Mouse (Mus musculus) adrenal gland, adult 2 months (tissue): ENCODE measurements around the gene Arhgap11a. TPM values are rescaled to one million over a fixed set of nuclear protein-coding genes. Genes with fewer than 3 reads are reported as not detected.

ENCODE experiments used
- DNase-seq: peaks from one replicate; pipeline ENCODE4 v3.0.0; 2021
- polyA plus RNA-seq: library from polyadenylated mRNA; depleted of rRNA; stranded (reverse); fragments of >200 nt; gene quantifications from 2 replicates; pipeline ENCODE4 v1.2.3, GENCODE M21; 2012; rRNA removed
- total RNA-seq, 2 experiments: library from RNA; stranded (reverse); gene quantifications; 2 replicates each; pipeline ENCODE4 v1.2.3; 2021

The Arhgap11a gene
- total and polyA plus RNA-seq, 3 experiments: 0.13 to 2.2 (median 2.1) TPM

DNA sequence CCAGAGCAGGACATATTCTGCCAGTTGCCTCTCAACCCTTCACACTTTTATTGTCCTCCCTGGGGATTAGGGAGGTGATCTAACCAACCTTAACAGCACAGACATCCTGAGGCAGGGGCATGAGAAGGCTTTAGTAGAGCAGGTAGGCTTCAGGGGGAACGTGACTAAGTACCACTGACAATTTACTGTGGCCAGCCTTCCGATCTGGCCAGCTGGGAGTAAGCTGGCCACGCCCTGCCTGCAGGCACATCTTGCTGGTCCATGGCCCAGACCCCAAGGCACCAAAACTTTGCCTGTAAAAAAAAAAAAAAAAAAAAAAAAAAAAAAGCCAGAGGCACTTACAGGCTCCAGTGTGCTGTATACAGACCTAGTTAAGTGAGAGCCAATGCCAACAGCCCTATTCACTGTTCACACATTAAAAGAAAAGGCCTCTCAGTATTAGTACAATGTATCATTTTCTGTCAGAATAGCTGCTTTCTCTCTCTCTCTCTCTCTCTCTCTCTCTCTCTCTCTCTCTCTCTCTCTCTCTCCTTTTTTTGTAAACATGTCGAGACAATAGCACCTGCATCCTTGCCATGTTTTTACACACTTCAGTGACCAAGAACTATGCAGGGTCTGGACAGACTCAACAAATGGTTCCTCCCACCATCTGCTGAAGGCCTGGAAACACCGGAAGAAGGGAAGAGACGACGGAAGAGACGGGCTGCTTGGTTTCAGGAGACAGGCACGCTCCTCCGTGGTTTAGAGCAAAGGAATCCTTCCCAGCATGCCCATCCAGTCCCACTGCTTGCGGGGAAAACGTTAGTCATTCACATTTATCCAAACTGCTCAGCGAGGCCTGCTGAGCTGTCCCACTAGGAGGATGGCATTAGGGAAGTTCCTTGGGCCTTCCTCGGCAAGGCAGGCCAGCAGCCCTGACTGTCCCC, 30.5 kb downstream of the Arhgap11a start:
- DNase-seq: no peak

DNA sequence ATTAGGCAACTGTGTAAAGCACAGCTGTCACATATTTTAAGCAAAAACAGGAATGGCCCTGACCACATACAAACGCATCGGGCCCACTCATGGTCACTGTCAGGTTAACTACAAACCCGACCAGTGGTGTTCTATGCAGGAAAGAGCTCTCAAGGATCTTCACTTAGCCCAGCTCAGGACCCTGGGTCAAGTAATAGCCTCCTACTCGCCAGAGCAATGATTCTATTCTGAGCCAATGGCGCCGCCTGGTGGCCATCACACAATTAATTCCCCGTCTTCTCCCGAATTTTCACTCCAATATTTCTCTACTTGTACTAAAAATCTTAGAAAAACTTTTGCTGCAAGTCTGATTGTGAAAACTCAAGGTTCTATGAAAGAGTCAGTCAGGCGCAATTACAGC, 40.8 kb downstream of the Arhgap11a start:
- DNase-seq: peak; percentile 74

- peak; percentile 76 for DNase-seq
Measured at GRCm38 (mm10) chr2:113806851-113807577, 41.4 kb downstream of the Arhgap11a start.

DNA sequence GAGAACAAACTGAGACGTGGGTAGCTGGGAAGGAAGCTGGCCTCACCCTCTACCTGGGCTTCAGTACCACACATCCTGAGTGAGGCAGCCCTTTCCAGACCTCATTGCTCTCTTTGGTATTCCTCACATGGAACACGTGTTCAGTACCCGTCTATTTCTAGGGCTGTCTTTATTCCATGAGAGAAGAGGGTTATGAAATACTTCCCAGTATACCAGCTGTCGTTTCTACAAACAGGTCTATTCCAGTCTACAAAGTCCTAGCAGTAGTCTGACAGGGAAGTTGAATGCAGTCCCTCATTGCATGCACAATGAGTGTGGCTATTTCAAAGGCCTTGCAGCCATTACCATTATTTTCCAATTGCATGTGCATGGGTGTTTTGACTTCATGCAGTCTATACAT, 42.7 kb downstream of the Arhgap11a start:
- DNase-seq: no peak

- DNase-seq: no peak
Measured at GRCm38 (mm10) chr2:113803753-113804152, 44.7 kb downstream of the Arhgap11a start.

DNA sequence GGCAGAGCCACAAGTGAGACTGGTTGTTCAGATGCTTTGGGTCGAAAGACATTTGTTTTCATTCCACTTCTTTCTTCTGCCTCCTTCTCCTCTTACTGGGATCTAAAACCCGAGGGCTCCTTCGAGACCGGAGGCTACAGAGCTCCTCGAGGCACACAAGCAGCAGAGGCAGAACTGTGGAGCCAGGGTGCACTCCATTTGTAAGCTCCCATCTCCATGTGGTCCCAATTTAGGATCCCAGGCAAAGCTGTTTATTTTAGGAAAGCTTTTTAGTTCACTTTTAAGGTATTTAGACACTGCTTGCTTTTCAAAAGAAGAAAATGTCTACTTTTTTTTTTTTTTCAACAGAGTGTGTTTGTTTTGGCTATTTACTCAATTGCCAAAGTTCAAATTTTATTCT, 47.6 kb downstream of the Arhgap11a start:
- no peak for DNase-seq

DNA sequence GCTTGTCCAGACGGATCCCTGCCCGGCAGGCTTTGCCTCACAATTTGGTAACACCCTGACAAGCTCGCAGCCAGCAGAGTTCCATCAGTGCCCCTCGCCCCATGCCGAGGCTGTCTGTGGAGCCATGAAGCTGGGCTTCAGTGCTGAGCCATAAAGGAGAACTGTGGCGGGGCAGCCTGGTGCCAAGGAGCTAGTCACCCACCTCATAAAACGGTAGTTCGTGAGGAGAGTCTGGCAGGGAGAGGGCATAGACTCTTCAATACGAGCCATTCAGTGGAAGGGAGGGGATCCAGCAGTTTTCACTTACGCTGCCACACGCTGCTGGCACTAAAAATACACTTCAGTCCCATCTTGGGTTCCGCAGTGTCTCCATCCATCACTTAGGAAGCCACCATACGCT, 49.9 kb downstream of the Arhgap11a start:
- DNase-seq: no peak

DNA sequence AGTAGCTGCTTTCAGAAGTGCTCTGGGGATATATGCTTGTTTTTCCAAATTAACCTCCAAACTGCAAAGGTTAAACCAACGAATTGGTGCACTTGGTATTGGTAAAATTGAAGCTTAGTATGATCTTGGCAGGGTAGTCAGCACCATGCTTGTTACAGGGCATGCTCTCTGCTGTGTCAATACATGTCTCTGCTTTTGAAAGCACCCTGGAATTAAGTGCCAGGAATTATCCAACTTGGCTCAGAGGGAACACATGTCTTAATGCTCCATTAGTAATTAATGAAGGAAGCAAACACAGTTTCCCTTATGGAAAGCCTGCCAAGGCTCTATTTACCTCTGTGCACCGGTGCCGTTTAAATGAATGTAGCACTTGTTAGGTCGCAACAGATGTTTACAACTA, 53.3 kb downstream of the Arhgap11a start:
- DNase-seq: no peak

GRCm38 (mm10) chr2:113793521-113793920, 54.9 kb downstream of the Arhgap11a start:
- DNase-seq: no peak

- no peak for DNase-seq
Measured at GRCm38 (mm10) chr2:113788821-113789387, 59.6 kb downstream of the Arhgap11a start.

GRCm38 (mm10) chr2:113787882-113788281, 60.6 kb downstream of the Arhgap11a start:
- DNase-seq: no peak

GRCm38 (mm10) chr2:113784851-113785250, 63.6 kb downstream of the Arhgap11a start:
- no peak for DNase-seq

DNA sequence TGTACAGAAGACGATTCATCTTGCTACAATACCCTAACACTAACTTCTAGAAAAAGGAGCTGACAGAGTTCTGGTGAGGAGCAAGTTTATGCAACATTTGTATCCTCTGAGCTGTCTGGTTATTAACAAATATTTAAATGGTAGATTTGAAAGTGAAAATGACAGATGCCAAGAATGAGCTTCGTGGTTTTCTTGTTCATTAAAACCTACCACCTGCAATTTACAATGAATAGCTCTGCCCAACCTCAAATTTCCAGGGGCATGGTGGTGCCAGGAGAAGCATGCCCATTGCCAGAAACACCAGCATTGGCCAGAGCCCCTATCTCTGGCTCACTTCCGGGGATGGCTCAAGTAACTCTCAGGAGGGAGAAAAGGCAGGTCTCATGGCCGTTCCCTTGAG, 66.9 kb downstream of the Arhgap11a start:
- no peak for DNase-seq

Other genes with a start within 250 kb of the Arhgap11a start
- under 1 TPM; 0.20 to 0.86 TPM for gene Grem1, start 90.0 kb downstream of the Arhgap11a start, total RNA-seq
- gene Grem1, start 90.0 kb downstream of the Arhgap11a start, polyA plus RNA-seq: not detected in 2 replicates
- 10 to 100 TPM; 35.3 to 60.8 TPM for gene Scg5, start 19.5 kb downstream of the Arhgap11a start, total RNA-seq
- gene Scg5, start 19.5 kb downstream of the Arhgap11a start, polyA plus RNA-seq: 6.3 and 11.2 TPM in 2 replicates
- gene Gjd2, start 165.0 kb upstream of the Arhgap11a start, total RNA-seq: 1 to 10 TPM; 2.7 to 7.0 TPM
- 2.5 and 3.7 TPM in 2 replicates for gene Gjd2, start 165.0 kb upstream of the Arhgap11a start, polyA plus RNA-seq
- not detected for gene Actc1, start 204.9 kb upstream of the Arhgap11a start, total RNA-seq
- 0.10 and 0.11 TPM in 2 replicates for gene Actc1, start 204.9 kb upstream of the Arhgap11a start, polyA plus RNA-seq